Mouse (Mus musculus): ENCODE results near the gene Gfer. TPM values are rescaled to one million over a fixed set of nuclear protein-coding genes. Genes with fewer than 3 reads are reported as not detected.
A peak's percentile ranks its signal among the peaks of the same experiment; 100 is the strongest.

Gfer gene
- total RNA-seq, 2 experiments from 2014 or later, result 15.9 to 16.2 TPM

- intact Hi-C loops (cut with DNase I), result loop anchor here (2.0 to 5.0 kb wide), 2 partner anchors 18 to 33 kb away; partner anchors contain the start of genes Nthl1 and Tsc2
- DNase-seq, result no peak
These were observed 45.2 kb downstream of the Gfer start for GRCm38 (mm10) chr17:24650766-24651165.

GRCm38 (mm10) chr17:24650070-24650616 is 45.8 kb downstream of the Gfer start, which contains the start of gene Slc9a3r2:
TSS of gene Slc9a3r2 (minus strand) at chr17:24650327.
- intact Hi-C loops (cut with DNase I), result loop anchor here (2.0 to 5.0 kb wide), 2 partner anchors 17 to 33 kb away; partner anchors contain the start of genes Nthl1 and Tsc2
- peak; percentile 70 to 83 for DNase-seq

GRCm38 (mm10) chr17:24649581-24650069 is 46.3 kb downstream of the Gfer start:
- intact Hi-C loops (cut with DNase I), result loop anchor here (2.0 to 5.0 kb wide), 2 partner anchors 17 to 32 kb away; partner anchors contain the start of genes Nthl1 and Tsc2
- DNase-seq, result peak; percentile 71 to 74

GRCm38 (mm10) chr17:24648731-24649377 is 47.1 kb downstream of the Gfer start:
- intact Hi-C loops (cut with DNase I), result no loop called here
- no peak for DNase-seq

GRCm38 (mm10) chr17:24647493-24647892 is 48.5 kb downstream of the Gfer start:
- intact Hi-C loops (cut with DNase I), result no loop called here
- peak in 1 of 2 experiments; percentile 19 for DNase-seq

- no peak for DNase-seq
- intact Hi-C loops (cut with DNase I), result no loop called here
These were observed 49.6 kb downstream of the Gfer start for GRCm38 (mm10) chr17:24646381-24646780.

GRCm38 (mm10) chr17:24645916-24646315 is 50.0 kb downstream of the Gfer start:
- DNase-seq, result peak in 1 of 2 experiments; percentile 53
- intact Hi-C loops (cut with DNase I), result no loop called here

GRCm38 (mm10) chr17:24644875-24645721 is 50.9 kb downstream of the Gfer start:
- intact Hi-C loops (cut with DNase I), result no loop called here
- DNase-seq, result peak; percentile 60 to 74

- peak; percentile 47 to 48 for DNase-seq
- intact Hi-C loops (cut with DNase I), result no loop called here
These were observed 51.8 kb downstream of the Gfer start for GRCm38 (mm10) chr17:24644030-24644715.

Other genes with a start within 250 kb of the Gfer start
- gene E4f1, start 225.8 kb downstream of the Gfer start, total RNA-seq (2021), result 10 to 100 TPM; 13.6 to 16.2 TPM
- gene Pgp, start 225.8 kb downstream of the Gfer start, total RNA-seq (2021), result 10 to 100 TPM; 43.2 to 43.4 TPM
- gene Bricd5, start 222.3 kb downstream of the Gfer start, total RNA-seq (2021), result under 1 TPM in 1 of 2 experiments, not detected in 1; 0.38 TPM
- gene Mlst8, start 217.1 kb downstream of the Gfer start, total RNA-seq (2021), result 10 to 100 TPM in 1 of 2 experiments, 1 to 10 TPM in 1; 10.0 to 10.8 TPM
- gene Caskin1, start 207.6 kb downstream of the Gfer start, total RNA-seq (2021), result under 1 TPM; 0.10 to 0.43 TPM
- gene Traf7, start 168.2 kb downstream of the Gfer start, total RNA-seq (2021), result 10 to 100 TPM; 57.2 to 65.5 TPM
- gene Rab26, start 161.9 kb downstream of the Gfer start, total RNA-seq (2021), result under 1 TPM; 0.19 to 0.34 TPM
- 10 to 100 TPM; 58.0 to 63.2 TPM for gene Pkd1, start 146.3 kb downstream of the Gfer start, total RNA-seq (2021)
- 10 to 100 TPM; 76.7 to 88.2 TPM for gene Tsc2, start 63.5 kb downstream of the Gfer start, total RNA-seq (2021)
- 1 to 10 TPM; 2.1 to 4.1 TPM for gene Nthl1, start 63.5 kb downstream of the Gfer start, total RNA-seq (2021)
- gene Slc9a3r2, start 45.8 kb downstream of the Gfer start, total RNA-seq (2021), result 100 to 1,000 TPM; 134 TPM
- gene Npw, start 37.7 kb downstream of the Gfer start, total RNA-seq (2021), result not detected
- 10 to 100 TPM; 20.2 to 21.6 TPM for gene Zfp598, start 26.5 kb downstream of the Gfer start, total RNA-seq (2021)
- under 1 TPM in 1 of 2 experiments, not detected in 1; 0.12 TPM for gene Syngr3, start 6.2 kb downstream of the Gfer start, total RNA-seq (2021)
- gene Noxo1, start 78 bp upstream of the Gfer start, total RNA-seq (2021), result 1 to 10 TPM in 1 of 2 experiments, under 1 TPM in 1; 0.96 to 1.0 TPM
- gene Tbl3, start 11.5 kb upstream of the Gfer start, total RNA-seq (2021), result 10 to 100 TPM; 16.8 to 19.5 TPM
- not detected for gene Rnf151, start 21.9 kb upstream of the Gfer start, total RNA-seq (2021)
- gene Rps2, start 22.0 kb upstream of the Gfer start, total RNA-seq (2021), result 100 to 1,000 TPM; 673 to 751 TPM
- gene Ndufb10, start 28.3 kb upstream of the Gfer start, total RNA-seq (2021), result 100 to 1,000 TPM; 939 to 954 TPM
- 100 to 1,000 TPM; 186 to 197 TPM for gene Rpl3l, start 31.7 kb upstream of the Gfer start, total RNA-seq (2021)
- 100 to 1,000 TPM; 214 TPM for gene Msrb1, start 40.5 kb upstream of the Gfer start, total RNA-seq (2021)
- under 1 TPM in 1 of 2 experiments, not detected in 1; 0.29 TPM for gene Hs3st6, start 56.8 kb upstream of the Gfer start, total RNA-seq (2021)
- gene Meiob, start 108.1 kb upstream of the Gfer start, total RNA-seq (2021), result not detected
- gene Hagh, start 144.0 kb upstream of the Gfer start, total RNA-seq (2021), result 100 to 1,000 TPM; 109 to 122 TPM
- gene Fahd1, start 154.2 kb upstream of the Gfer start, total RNA-seq (2021), result 10 to 100 TPM; 70.8 to 78.1 TPM
- 1 to 10 TPM; 8.3 to 8.4 TPM for gene Igfals, start 169.8 kb upstream of the Gfer start, total RNA-seq (2021)
- gene Nubp2, start 190.2 kb upstream of the Gfer start, total RNA-seq (2021), result 10 to 100 TPM; 19.9 to 21.8 TPM
- 10 to 100 TPM; 32.4 to 39.3 TPM for gene Spsb3, start 190.5 kb upstream of the Gfer start, total RNA-seq (2021)
- gene Eme2, start 198.9 kb upstream of the Gfer start, total RNA-seq (2021), result 10 to 100 TPM; 17.5 to 17.9 TPM
- gene Mrps34, start 199.0 kb upstream of the Gfer start, total RNA-seq (2021), result 100 to 1,000 TPM; 108 to 115 TPM
- gene Nme3, start 200.3 kb upstream of the Gfer start, total RNA-seq (2021), result 10 to 100 TPM; 41.5 to 43.7 TPM
- gene Mapk8ip3, start 240.8 kb upstream of the Gfer start, total RNA-seq (2021), result 10 to 100 TPM; 66.2 to 70.4 TPM